Mouse (Mus musculus) adipocyte (in vitro differentiated cells): ENCODE data around the gene Axin2.

Source experiments
- DNase-seq: peaks from one replicate; pipeline ENCODE4 v3.0.0-alpha.2; 2016; ENCODE audit warnings: low spot score

Axin2 gene

GRCm38 (mm10) chr11:108929700-108930099, 9.6 kb downstream of the Axin2 start:
- DNase-seq: no peak

- DNase-seq: no peak
Observed at GRCm38 (mm10) chr11:108930612-108931011, 10.5 kb downstream of the Axin2 start.

GRCm38 (mm10) chr11:108933835-108934234, 13.7 kb downstream of the Axin2 start:
- no peak for DNase-seq

GRCm38 (mm10) chr11:108935128-108935868, 15.1 kb downstream of the Axin2 start:
- no peak for DNase-seq

- no peak for DNase-seq
Observed at GRCm38 (mm10) chr11:108936016-108936792, 16.1 kb downstream of the Axin2 start.

GRCm38 (mm10) chr11:108940655-108941412, 20.7 kb downstream of the Axin2 start:
- no peak for DNase-seq

- DNase-seq: no peak
Observed at GRCm38 (mm10) chr11:108941836-108942235, 21.7 kb downstream of the Axin2 start.

- no peak for DNase-seq
Observed at GRCm38 (mm10) chr11:108943741-108944140, 23.6 kb downstream of the Axin2 start.

GRCm38 (mm10) chr11:108945666-108946065, 25.5 kb downstream of the Axin2 start:
- no peak for DNase-seq

- DNase-seq: no peak
Observed at GRCm38 (mm10) chr11:108947425-108948184, 27.5 kb downstream of the Axin2 start.

GRCm38 (mm10) chr11:108948501-108948900, 28.4 kb downstream of the Axin2 start:
- no peak for DNase-seq

GRCm38 (mm10) chr11:108948931-108949330, 28.8 kb downstream of the Axin2 start:
- DNase-seq: no peak

- no peak for DNase-seq
Observed at GRCm38 (mm10) chr11:108952343-108952742, 32.2 kb downstream of the Axin2 start.

GRCm38 (mm10) chr11:108955943-108956342, 35.8 kb downstream of the Axin2 start:
- DNase-seq: no peak

GRCm38 (mm10) chr11:108958349-108958748, 38.2 kb downstream of the Axin2 start:
- no peak for DNase-seq

GRCm38 (mm10) chr11:108959196-108959595, 39.0 kb downstream of the Axin2 start:
- no peak for DNase-seq

- no peak for DNase-seq
Observed at GRCm38 (mm10) chr11:108961651-108962065, 41.5 kb downstream of the Axin2 start.

- no peak for DNase-seq
Observed at GRCm38 (mm10) chr11:108963476-108964232, 43.5 kb downstream of the Axin2 start.

GRCm38 (mm10) chr11:108965740-108966139, 45.6 kb downstream of the Axin2 start:
- no peak for DNase-seq

- no peak for DNase-seq
Observed at GRCm38 (mm10) chr11:108973459-108973858, 53.3 kb downstream of the Axin2 start.

GRCm38 (mm10) chr11:108973866-108974265, 53.7 kb downstream of the Axin2 start:
- DNase-seq: no peak
